Mouse (Mus musculus) midbrain, embryonic 14.5 days (tissue): ENCODE results near the gene Gucy2e. TPM values are rescaled to one million over a fixed set of nuclear protein-coding genes. Genes with fewer than 3 reads are reported as not detected.

Experiments used
- ATAC-seq: fragments of 200-750 bp; cut with Nextera tagmentation; 2 replicates; pipeline ENCODE4 v1.8.0; 2017; ENCODE audit warnings: moderate number of reproducible peaks, moderate library complexity; ENCODE audit not compliant: low FRiP score, low TSS enrichment
- DNase-seq: peaks from one replicate; pipeline ENCODE4 v3.0.0-alpha.2; 2015
- H3K27ac ChIP-seq: fragments of 300-500 bp; sonication (generic); replicated peaks from 2 replicates; pipeline ENCODE4 v1.5.1; 2014; ENCODE audit warnings: mild to moderate bottlenecking, low read depth, low read length, moderate library complexity
- H3K27me3 ChIP-seq: fragments of 300-500 bp; sonication (generic); 2 replicates; pipeline ENCODE4 v1.6.1; 2014; ENCODE audit warnings: low read length, control low read depth, mixed read lengths; ENCODE audit not compliant: control insufficient read depth, insufficient read depth
- H3K36me3 ChIP-seq: fragments of 300-500 bp; sonication (generic); 2 replicates; pipeline ENCODE4 v1.6.1; 2014; ENCODE audit warnings: low read length, control low read depth; ENCODE audit not compliant: control insufficient read depth, insufficient read depth
- H3K4me1 ChIP-seq: fragments of 300-500 bp; sonication (generic); 2 replicates; pipeline ENCODE4 v1.6.1; 2014; ENCODE audit warnings: mild to moderate bottlenecking, antibody characterized with exemption, low read length, control low read depth; ENCODE audit not compliant: control insufficient read depth, insufficient read depth
- H3K4me2 ChIP-seq: fragments of 300-500 bp; sonication (generic); 2 replicates; pipeline ENCODE4 v1.6.1; 2014; ENCODE audit warnings: mild to moderate bottlenecking, low read length, moderate library complexity
- H3K4me3 ChIP-seq: fragments of 300-500 bp; sonication (generic); replicated peaks from 2 replicates; pipeline ENCODE4 v1.5.1; 2014; ENCODE audit warnings: low read depth, low read length
- H3K9ac ChIP-seq: fragments of 300-500 bp; sonication (generic); replicated peaks from 2 replicates; pipeline ENCODE4 v1.6.1; 2014; ENCODE audit warnings: mild to moderate bottlenecking, low read length, moderate library complexity
- H3K9me3 ChIP-seq: fragments of 300-500 bp; sonication (generic); 2 replicates; pipeline ENCODE4 v1.6.1; 2016; ENCODE audit warnings: low read length, control low read depth, mixed read lengths; ENCODE audit not compliant: control insufficient read depth
- WGBS: fragments of 180-500 bp; shearing (Covaris S2); extraction: QIAGEN DNeasy Blood & Tissue Kit; methylation state at CpG from one replicate; pipeline ENCODE4 v1.1.7; 2014; 5-methylcytosine and 5-hydroxymethylcytosine counted together
- polyA plus RNA-seq: library from polyadenylated mRNA; unstranded; fragments of >200 nt; fragmentation: Nextera tagmentation; extraction: Ambion mirVana; gene quantifications from 2 replicates; pipeline ENCODE4 v1.2.1, GENCODE M21; 2014

Gene Gucy2e
- polyA plus RNA-seq, 1 experiment from 2014 or later = 0.37 TPM

GRCm38 (mm10) chr11:69230420-69230819 is 6.4 kb downstream of the Gucy2e start:
- 82% methylated on average over 4 of the region's 4 CpGs for WGBS
- H3K9ac ChIP-seq = no peak overlapping the region
- no peak overlapping the region for H3K27ac ChIP-seq
- no peaks in the 10 kb centered on the region for H3K36me3 ChIP-seq
- ATAC-seq = no peak
- H3K4me2 ChIP-seq = no peak overlapping the region
- H3K4me3 ChIP-seq = no peak overlapping the region
- H3K27me3 ChIP-seq = no peaks in the 10 kb centered on the region
- peaks cover 2% of the 10 kb centered on the region; the same call in 1 of the 2 replicates for H3K4me1 ChIP-seq
- no peaks in the 10 kb centered on the region for H3K9me3 ChIP-seq
- DNase-seq = no peak

- 63% methylated on average over 1 of the region's 1 CpGs for WGBS
- no peak for ATAC-seq
- no peak overlapping the region for H3K27ac ChIP-seq
Observed at GRCm38 (mm10) chr11:69225715-69226114, 11.1 kb downstream of the Gucy2e start.

GRCm38 (mm10) chr11:69223101-69223500 is 13.7 kb downstream of the Gucy2e start:
- Histone ChIP-seq H3K27me3 (no peaks in the 10 kb centered on the region), H3K4me3 (no peak overlapping the region), H3K9me3 (no peaks in the 10 kb centered on the region), H3K4me2 (no peak overlapping the region), H3K27ac (no peak overlapping the region), H3K4me1 (no peaks in the 10 kb centered on the region), H3K36me3 (no peaks in the 10 kb centered on the region), H3K9ac (no peak overlapping the region)
- no peak for DNase-seq
- 86% methylated on average over 4 of the region's 4 CpGs for WGBS
- no peak for ATAC-seq

More at GRCm38 (mm10) chr11:69225715-69226114, 11.1 kb downstream of the Gucy2e start:
- H3K9me3 ChIP-seq = no peaks in the 10 kb centered on the region
- no peaks in the 10 kb centered on the region for H3K4me1 ChIP-seq
- DNase-seq = no peak
- H3K4me3 ChIP-seq = no peak overlapping the region
- no peak overlapping the region for H3K9ac ChIP-seq
- no peaks in the 10 kb centered on the region for H3K27me3 ChIP-seq
- H3K36me3 ChIP-seq = no peaks in the 10 kb centered on the region
- no peak overlapping the region for H3K4me2 ChIP-seq

GRCm38 (mm10) chr11:69221070-69221469 is 15.8 kb downstream of the Gucy2e start:
- no peak overlapping the region for H3K4me2 ChIP-seq
- no peaks in the 10 kb centered on the region for H3K27me3 ChIP-seq
- no peaks in the 10 kb centered on the region for H3K9me3 ChIP-seq
- 80% methylated on average over 4 of the region's 4 CpGs for WGBS
- H3K4me1 ChIP-seq = no peaks in the 10 kb centered on the region
- DNase-seq (no peak), ATAC-seq (no peak)
- no peak overlapping the region for H3K4me3 ChIP-seq
- no peak overlapping the region for H3K27ac ChIP-seq
- no peak overlapping the region for H3K9ac ChIP-seq
- no peaks in the 10 kb centered on the region for H3K36me3 ChIP-seq

GRCm38 (mm10) chr11:69218661-69219060 is 18.2 kb downstream of the Gucy2e start:
- WGBS = 66% methylated on average over 2 of the region's 2 CpGs
- Histone ChIP-seq H3K9ac (no peak overlapping the region), H3K4me1 (no peaks in the 10 kb centered on the region), H3K36me3 (no peaks in the 10 kb centered on the region), H3K27ac (no peak overlapping the region), H3K27me3 (no peaks in the 10 kb centered on the region), H3K4me2 (no peak overlapping the region), H3K4me3 (no peak overlapping the region), H3K9me3 (no peaks in the 10 kb centered on the region)
- ATAC-seq (no peak), DNase-seq (no peak)

GRCm38 (mm10) chr11:69217411-69217810 is 19.4 kb downstream of the Gucy2e start:
- 89% methylated on average over 5 of the region's 5 CpGs for WGBS
- Histone ChIP-seq H3K27ac (no peak overlapping the region), H3K36me3 (no peaks in the 10 kb centered on the region), H3K4me3 (no peak overlapping the region), H3K27me3 (no peaks in the 10 kb centered on the region), H3K9me3 (no peaks in the 10 kb centered on the region), H3K9ac (no peak overlapping the region), H3K4me2 (no peak overlapping the region), H3K4me1 (no peaks in the 10 kb centered on the region)
- DNase-seq = no peak
- ATAC-seq = no peak

GRCm38 (mm10) chr11:69211431-69211830 is 25.4 kb downstream of the Gucy2e start:
- no peaks in the 10 kb centered on the region for H3K4me1 ChIP-seq
- WGBS = 29% methylated on average over 2 of the region's 2 CpGs
- H3K9me3 ChIP-seq = no peaks in the 10 kb centered on the region
- peak overlapping the region; percentile 30 for H3K4me3 ChIP-seq
- H3K9ac ChIP-seq = peak overlapping the region; percentile 34; the same call in 1 of the 2 replicates
- H3K36me3 ChIP-seq = no peaks in the 10 kb centered on the region
- DNase-seq = peak; percentile 72
- peak overlapping the region; percentile 42 for H3K4me2 ChIP-seq
- no peak for ATAC-seq
- H3K27me3 ChIP-seq = no peaks in the 10 kb centered on the region
- no peak overlapping the region for H3K27ac ChIP-seq

GRCm38 (mm10) chr11:69202469-69203230 is 34.2 kb downstream of the Gucy2e start:
- no peak overlapping the region for H3K9ac ChIP-seq
- no peak overlapping the region for H3K27ac ChIP-seq
- H3K4me3 ChIP-seq = no peak overlapping the region
- DNase-seq = no peak
- WGBS = 83% methylated on average over 13 of the region's 13 CpGs
- no peak overlapping the region for H3K4me2 ChIP-seq
- 0 out of 2 replicates have a peak, but pooled peaks cover under 1% of the 10 kb centered on the region for H3K27me3 ChIP-seq
- no peaks in the 10 kb centered on the region for H3K4me1 ChIP-seq
- H3K36me3 ChIP-seq = no peaks in the 10 kb centered on the region
- H3K9me3 ChIP-seq = no peaks in the 10 kb centered on the region
- no peak for ATAC-seq

- 82% methylated on average over 6 of the region's 6 CpGs for WGBS
- Histone ChIP-seq H3K9ac (no peak overlapping the region), H3K27ac (no peak overlapping the region), H3K4me3 (no peak overlapping the region), H3K27me3 (peaks cover 10% of the 10 kb centered on the region; the same call in 1 of the 2 replicates), H3K36me3 (no peaks in the 10 kb centered on the region), H3K9me3 (no peaks in the 10 kb centered on the region), H3K4me1 (0 out of 2 replicates have a peak, but pooled peaks cover 6% of the 10 kb centered on the region), H3K4me2 (no peak overlapping the region)
- no peak for DNase-seq
- ATAC-seq = no peak
Observed at GRCm38 (mm10) chr11:69200231-69200630, 36.6 kb downstream of the Gucy2e start.
